Mouse (Mus musculus) CH12.LX (cell line): ENCODE data around the gene Arhgef25. TPM values are rescaled to one million over a fixed set of nuclear protein-coding genes. Genes with fewer than 3 reads are reported as not detected.

ENCODE experiments used
- DNase-seq: peaks from one replicate; pipeline ENCODE4 v3.0.0-alpha.2; 2013; ENCODE audit errors: extremely low read depth
- H3K27ac ChIP-seq: 2 replicates; pipeline ENCODE4 v1.5.1; 2012; ENCODE audit warnings: low read depth, mild to moderate bottlenecking, control low read depth, moderate library complexity; ENCODE audit not compliant: insufficient read depth
- H3K27me3 ChIP-seq: replicated peaks from 2 replicates; pipeline ENCODE3; 2012; ENCODE audit warnings: inconsistent platforms
- H3K36me3 ChIP-seq, 2 experiments: replicated peaks in 1 of 2; 2 replicates each; pipeline versions ENCODE3 to v1.6.1; 2012; ENCODE audit warnings: inconsistent platforms in 1 of 2, low read length in 1 of 2, mild to moderate bottlenecking in 1 of 2, mixed read lengths in 1 of 2, moderate library complexity in 1 of 2; ENCODE audit not compliant: control insufficient read depth in 1 of 2, insufficient read depth in 1 of 2
- H3K4me1 ChIP-seq, 2 experiments: 2 replicates each; pipeline ENCODE4 v1.6.1; 2012; ENCODE audit warnings: inconsistent platforms in 1 of 2, moderate library complexity in 1 of 2; ENCODE audit not compliant: insufficient read depth in 2 of 2, control insufficient read depth in 1 of 2
- H3K4me2 ChIP-seq: 2 replicates; pipeline ENCODE4 v1.6.1; 2012; ENCODE audit warnings: low read depth, mild to moderate bottlenecking, control low read depth; ENCODE audit not compliant: poor library complexity, insufficient read depth, severe bottlenecking
- H3K4me3 ChIP-seq, 3 experiments: fragments of 150-350 bp in 1 of 3; sonication (generic) in 1 of 3; replicated peaks in 1 of 3; 2 replicates each; pipeline versions ENCODE3 to v1.5.1; 2011 to 2012; ENCODE audit warnings: low read depth in 2 of 3, low read length in 2 of 3, mild to moderate bottlenecking in 2 of 3, moderate library complexity in 2 of 3, control low read depth in 1 of 3, improper control_type of control experiment in 1 of 3, inconsistent platforms in 1 of 3, mixed read lengths in 1 of 3; ENCODE audit not compliant: poor library complexity in 1 of 3
- H3K79me2 ChIP-seq: replicated peaks from 2 replicates; pipeline ENCODE4 v1.6.1; 2012; ENCODE audit warnings: mild to moderate bottlenecking, moderate library complexity; ENCODE audit not compliant: control insufficient read depth, poor library complexity, insufficient read depth, severe bottlenecking; ENCODE audit errors: extremely low read depth
- H3K9ac ChIP-seq: 2 replicates; pipeline ENCODE4 v1.6.1; 2012; ENCODE audit warnings: low read depth, mild to moderate bottlenecking, control low read depth, moderate library complexity; ENCODE audit not compliant: insufficient read depth
- H3K9me3 ChIP-seq: replicated peaks from 2 replicates; pipeline ENCODE3; 2012; ENCODE audit warnings: low read length, inconsistent platforms, mixed read lengths
- BHLHE40 ChIP-seq: IDR thresholded peaks from 2 replicates; pipeline ENCODE4 v1.6.1; 2011; ENCODE audit warnings: mild to moderate bottlenecking, low read depth, low read length, improper control_type of control experiment
- CTCF ChIP-seq, 2 experiments: IDR thresholded peaks in 1 of 2; conservative IDR thresholded peaks in 1 of 2; 2 replicates each; pipeline ENCODE4 v1.5.1; 2011 to 2012; ENCODE audit warnings: low read depth in 2 of 2, low read length in 2 of 2, improper control_type of control experiment in 1 of 2, inconsistent platforms in 1 of 2, mild to moderate bottlenecking in 1 of 2, moderate library complexity in 1 of 2
- EP300 ChIP-seq: IDR thresholded peaks from 2 replicates; pipeline ENCODE4 v1.6.1; 2011; ENCODE audit warnings: low read length, improper control_type of control experiment
- HCFC1 ChIP-seq: IDR thresholded peaks from 2 replicates; pipeline ENCODE4 v1.6.1; 2012; ENCODE audit warnings: low read depth, mild to moderate bottlenecking, inconsistent platforms, low read length, improper control_type of control experiment
- IRF4 ChIP-seq: IDR thresholded peaks from 2 replicates; pipeline ENCODE4 v1.6.1; 2014; ENCODE audit warnings: low read depth, mild to moderate bottlenecking, inconsistent platforms, low read length, improper control_type of control experiment
- JUND ChIP-seq: conservative IDR thresholded peaks from 2 replicates; pipeline ENCODE4 v1.6.1; 2011; ENCODE audit warnings: low read depth, low read length, improper control_type of control experiment
- KAT2A ChIP-seq: IDR thresholded peaks from 2 replicates; pipeline ENCODE4 v1.6.1; 2012; ENCODE audit warnings: low read length, improper control_type of control experiment, inconsistent platforms; ENCODE audit not compliant: insufficient replicate concordance
- MAFK ChIP-seq: IDR thresholded peaks from 2 replicates; pipeline ENCODE4 v1.6.1; 2011; ENCODE audit warnings: low read length, improper control_type of control experiment; ENCODE audit not compliant: insufficient replicate concordance
- MAX ChIP-seq: IDR thresholded peaks from 2 replicates; pipeline ENCODE4 v1.6.1; 2011; ENCODE audit warnings: low read length, improper control_type of control experiment
- MAZ ChIP-seq: IDR thresholded peaks from 2 replicates; pipeline ENCODE4 v1.6.1; 2012; ENCODE audit warnings: low read depth, mild to moderate bottlenecking, inconsistent platforms, low read length, improper control_type of control experiment, moderate library complexity
- NRF1 ChIP-seq: IDR thresholded peaks from 2 replicates; pipeline ENCODE4 v1.6.1; 2014; ENCODE audit warnings: low read depth, mild to moderate bottlenecking, inconsistent platforms, low read length, improper control_type of control experiment, moderate library complexity
- TCF12 ChIP-seq: IDR thresholded peaks from 2 replicates; pipeline ENCODE4 v1.6.1; 2014; ENCODE audit warnings: low read depth, mild to moderate bottlenecking, inconsistent platforms, low read length, improper control_type of control experiment
- UBTF ChIP-seq: IDR thresholded peaks from 2 replicates; pipeline ENCODE4 v1.6.1; 2012; ENCODE audit warnings: low read depth, mild to moderate bottlenecking, inconsistent platforms, low read length, improper control_type of control experiment, moderate library complexity
- ZKSCAN1 ChIP-seq: IDR thresholded peaks from 2 replicates; pipeline ENCODE4 v1.6.1; 2012; ENCODE audit warnings: low read depth, inconsistent platforms, low read length, improper control_type of control experiment, borderline replicate concordance
- ZMIZ1 ChIP-seq: IDR thresholded peaks from 2 replicates; pipeline ENCODE4 v1.6.1; 2012; ENCODE audit warnings: low read depth, mild to moderate bottlenecking, inconsistent platforms, low read length, improper control_type of control experiment
- dilution Hi-C: fragments of 300-500 bp; cut with MboI; formaldehyde crosslinking; loops from 2 replicates; pipeline ENCODE4 v1.14.3; 2020; ENCODE audit warnings: low sequenced_read_pairs; ENCODE audit not compliant: extremely low pct_unique_long_range_greater_than_20kb, extremely low pct_ligation_motif_present
- in situ Hi-C: fragments of 300-500 bp; cut with MboI; formaldehyde crosslinking; loops from 3 replicates; pipeline ENCODE4 v1.14.3; 2019; ENCODE audit warnings: low sequenced_read_pairs, low pct_ligation_motif_present, low pct_unique_long_range_greater_than_20kb, mixed read lengths
- polyA plus RNA-seq: library from polyadenylated mRNA; unstranded; fragments of >175 nt; gene quantifications from 2 replicates; pipeline ENCODE4 v1.2.1, GENCODE M21; 2012; ENCODE audit warnings: low read depth; ENCODE audit not compliant: insufficient read length
- total RNA-seq, 2 experiments: library from RNA; depleted of rRNA; stranded (reverse); fragments of 300-350 nt in 1 of 2; fragments of >200 nt in 1 of 2; gene quantifications; 2 replicates each; pipeline ENCODE4 v1.2.3; 2012 to 2014

Gene Arhgef25
- total and polyA plus RNA-seq, 3 experiments, result 3.3 to 8.7 (median 8.3) TPM

DNA sequence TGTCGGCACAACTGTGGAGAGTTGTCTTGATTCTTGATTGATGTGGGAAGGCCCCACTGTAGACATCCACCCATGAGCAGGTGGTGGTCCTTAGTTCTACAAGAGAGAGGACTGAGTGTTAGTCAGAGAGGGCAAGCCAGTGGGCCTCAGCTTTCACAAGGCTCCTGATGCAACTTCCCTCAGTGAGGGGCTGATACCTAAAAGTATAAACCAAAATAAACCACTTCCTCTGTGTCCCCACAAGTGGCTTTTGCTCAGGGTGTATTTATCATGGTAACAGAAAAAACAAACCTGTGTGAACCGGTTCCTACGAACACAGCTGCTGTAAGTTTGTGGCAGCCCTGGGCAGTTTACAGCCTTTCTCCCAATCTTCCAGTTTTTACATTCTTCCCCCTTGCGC is 53.4 kb downstream of the Arhgef25 start:
- H3K27ac ChIP-seq, result no peak overlapping the region
- dilution Hi-C loops, result no loop called here
- H3K9ac ChIP-seq, result no peak overlapping the region
- no peaks in the 10 kb centered on the region for H3K9me3 ChIP-seq
- no peak for DNase-seq
- in situ Hi-C loops, result no loop called here
- TF ChIP-seq MAFK (no peak), MAZ (no peak), EP300 (no peak), ZMIZ1 (no peak), BHLHE40 (no peak), HCFC1 (no peak), ZKSCAN1 (no peak), IRF4 (no peak), UBTF (no peak)
- TF ChIP-seq, all 38 proteins: peak for 0
- Histone ChIP-seq H3K4me1 (peaks cover 6 to 36% of the 10 kb centered on the region in 2 experiments), H3K27me3 (no peaks in the 10 kb centered on the region), H3K4me3 (no peak overlapping the region), H3K36me3 (no peaks in the 10 kb centered on the region), H3K4me2 (no peak overlapping the region), H3K79me2 (no peaks in the 10 kb centered on the region)

DNA sequence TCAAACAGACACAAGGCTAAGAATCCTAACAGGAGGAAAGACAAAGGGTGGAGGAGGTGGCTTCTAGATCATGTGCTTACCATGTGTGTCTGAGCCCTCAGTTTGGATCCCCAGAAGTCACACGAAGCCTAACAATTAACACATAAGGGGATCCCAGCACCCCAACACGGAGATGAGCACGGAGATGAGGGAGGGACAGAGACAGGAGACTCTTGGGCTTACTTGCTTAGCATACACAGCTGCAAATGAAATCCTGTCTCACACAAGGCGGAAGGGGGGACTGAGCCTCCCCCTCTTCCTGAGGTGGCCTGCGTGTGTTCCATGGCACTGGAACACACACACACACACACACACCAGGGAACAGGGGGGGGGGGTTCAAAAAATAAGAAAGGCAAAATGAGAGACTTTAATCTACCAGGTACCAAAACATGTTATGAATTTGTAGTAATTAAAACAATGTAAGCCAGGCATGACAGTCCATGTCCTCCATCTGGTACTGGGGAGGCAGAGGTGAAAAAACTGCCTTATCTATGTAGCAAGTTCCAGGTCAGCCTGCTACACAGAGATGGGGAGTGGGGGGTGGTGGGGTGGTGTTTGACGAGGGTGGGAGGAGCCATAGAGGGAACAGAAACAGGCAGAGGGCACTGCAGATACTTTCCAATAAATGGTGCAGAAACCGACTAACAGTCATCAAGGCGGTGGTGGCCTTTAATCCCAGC is 54.6 kb downstream of the Arhgef25 start:
- in situ Hi-C loops (no loop called here), dilution Hi-C loops (no loop called here)
- no peak overlapping the region for H3K4me3 ChIP-seq
- H3K4me2 ChIP-seq, result no peak overlapping the region
- no peaks in the 10 kb centered on the region for H3K36me3 ChIP-seq
- no peak for DNase-seq
- peaks cover 7 to 33% of the 10 kb centered on the region in 2 experiments; a peak in 3 of 4 replicates for H3K4me1 ChIP-seq
- no peak overlapping the region for H3K27ac ChIP-seq
- H3K79me2 ChIP-seq, result no peaks in the 10 kb centered on the region
- no peak for TF ChIP-seq CTCF (conservative IDR thresholded peaks at IDR 0.05 in 1 of 2, IDR thresholded peaks at IDR 0.05 in 1 of 2; ENCODE audit: low read depth in 2 of 2, low read length in 2 of 2)
- TF ChIP-seq MAZ, result no peak
- TF ChIP-seq IRF4, result no peak
- no peak for TF ChIP-seq MAX
- no peak for TF ChIP-seq NRF1
- TF ChIP-seq JUND, result no peak
- TF ChIP-seq EP300, result no peak
- TF ChIP-seq KAT2A, result no peak
- no peak for TF ChIP-seq TCF12
- no peaks in the 10 kb centered on the region for H3K27me3 ChIP-seq
- H3K9ac ChIP-seq, result no peak overlapping the region
- no peaks in the 10 kb centered on the region for H3K9me3 ChIP-seq
